ENCODE assay signal across 21 mouse cellular contexts in genomic region chr11:69474737-69475136, GRCm38 (mm10).
DNase-seq lines count a peak whose midpoint lies in the region; TF ChIP-seq lines count a peak whose summit lies in the region.
"Had no signal": no experiment of that assay in that cellular context is flagged by ENCODE, and none has a peak within 500 bp of the region (broad histone marks: within the 10 kb centered on the region; RNA-seq: fewer than 3 reads in every experiment).

No protein-coding gene starts in this region.

- H3K9ac ChIP-seq in MEL (ENCODE audit: control insufficient read depth, low read depth, low read length, poor library complexity, severe bottlenecking): 0 out of 2 replicates have a peak overlapping the region, but pooled peaks have one; percentile 13
- H3K9ac ChIP-seq: embryonic facial prominence, embryonic 12.5 days; forebrain, embryonic 13.5 days; forebrain, embryonic 15.5 days; forebrain, postnatal 0 days had no signal

- H3K4me1 ChIP-seq in heart, embryonic 10.5 days: peaks cover 52% of the 10 kb centered on the region
- H3K4me1 ChIP-seq in MEL (ENCODE audit: control insufficient read depth in 1 of 2, insufficient read depth in 2 of 2, low read length in 2 of 2): peaks cover 2 to 31% of the 10 kb centered on the region in 2 experiments; a peak in 3 of 4 replicates
- H3K4me1 ChIP-seq: forebrain, embryonic 13.5 days; forebrain, embryonic 15.5 days had no signal

- WGBS in heart, embryonic 10.5 days: 4% methylated on average over 5 of the region's 5 CpGs

- no peaks in the 10 kb centered on the region for H3K36me3 ChIP-seq in heart, embryonic 10.5 days
- peaks cover 0 to 15% of the 10 kb centered on the region in 2 experiments; a peak in 2 of 4 replicates for H3K36me3 ChIP-seq in MEL (ENCODE audit: control insufficient read depth in 1 of 2, insufficient read depth in 2 of 2, low read length in 2 of 2)
- H3K36me3 ChIP-seq: embryonic facial prominence, embryonic 10.5 days; embryonic facial prominence, embryonic 12.5 days; forebrain, embryonic 15.5 days; G1E had no signal

- H3K27me3 ChIP-seq in heart, embryonic 10.5 days (ENCODE audit: insufficient read depth, poor library complexity, severe bottlenecking): 0 out of 2 replicates have a peak, but pooled peaks cover 6% of the 10 kb centered on the region
- no peaks in the 10 kb centered on the region for H3K27me3 ChIP-seq in MEL (ENCODE audit: control insufficient read depth in 1 of 2, insufficient read depth in 2 of 2, low read length in 2 of 2)
- H3K27me3 ChIP-seq: forebrain, embryonic 13.5 days; forebrain, embryonic 15.5 days; Patski had no signal

- no peaks in the 10 kb centered on the region for H3K79me2 ChIP-seq in MEL (ENCODE audit: control insufficient read depth, insufficient read depth, low read length, poor library complexity)

- TF ChIP-seq EP300 in MEL (IDR thresholded peaks at IDR 0.05; ENCODE audit: low read depth in 1 of 2, low read length in 2 of 2): peak; percentile 9 to 37; a peak in 1 of 4 replicates

- DNase-seq in heart, embryonic 10.5 days (ENCODE audit: low spot score): no peak
- DNase-seq in heart, postnatal 14 days: no peak
- DNase-seq in MEL (ENCODE audit: low read depth, low spot score): peak; percentile 70
- DNase-seq in yolk sac, embryonic 10.5 days (ENCODE audit: low spot score): peak; percentile 20
- DNase-seq in ovary, adult 18-20 months (ENCODE audit: low spot score): no peak
- DNase-seq: adrenal gland, adult 8-10 months; adrenal gland, postnatal 14 days; adrenal gland, postnatal 36 days; B cell, adult 2 months; cerebellum, adult 11-12 months; cerebellum, adult 2 months; cerebellum, adult 9-10 months; cerebellum, postnatal 10 days; cerebellum, postnatal 25 days; forebrain, postnatal 0 days had no signal

- H3K4me3 ChIP-seq in heart, embryonic 10.5 days: no peak overlapping the region; the same call in 1 of the 2 replicates
- no peak overlapping the region for H3K4me3 ChIP-seq in MEL (ENCODE audit: control insufficient read depth in 1 of 2, insufficient read depth in 1 of 2, low read depth in 2 of 2, low read length in 2 of 2)
- H3K4me3 ChIP-seq: embryonic facial prominence, embryonic 10.5 days; embryonic facial prominence, embryonic 12.5 days; forebrain, embryonic 13.5 days; forebrain, embryonic 15.5 days had no signal

- no peaks in the 10 kb centered on the region for H3K9me3 ChIP-seq in heart, embryonic 10.5 days
- no peaks in the 10 kb centered on the region for H3K9me3 ChIP-seq in MEL (replicated peaks; ENCODE audit: insufficient read depth, low read length)
- H3K9me3 ChIP-seq: embryonic facial prominence, embryonic 10.5 days; embryonic facial prominence, embryonic 12.5 days; forebrain, embryonic 13.5 days; forebrain, embryonic 15.5 days; G1E had no signal

- TF ChIP-seq POLR2A in MEL (IDR thresholded peaks at IDR 0.05; ENCODE audit: control insufficient read depth in 1 of 2, insufficient read depth in 1 of 2, low read depth in 1 of 2, low read length in 2 of 2, poor library complexity in 1 of 2): no peak

- intact Hi-C loops in heart, postnatal 14 days (cut with DNase I): no loop called here

- peak overlapping the region; percentile 49; the same call in 1 of the 2 replicates for H3K27ac ChIP-seq in heart, embryonic 10.5 days
- H3K27ac ChIP-seq in MEL (ENCODE audit: control insufficient read depth, low read depth, low read length): no peak overlapping the region
- H3K27ac ChIP-seq: embryonic facial prominence, embryonic 10.5 days; embryonic facial prominence, embryonic 12.5 days; forebrain, embryonic 13.5 days; forebrain, embryonic 15.5 days had no signal

- TF ChIP-seq RAD21 in MEL (IDR thresholded peaks at IDR 0.05; ENCODE audit: low read depth, low read length): no peak

- TF ChIP-seq CTCF in MEL (IDR thresholded peaks at IDR 0.05 in 2 of 3, conservative IDR thresholded peaks at IDR 0.05 in 1 of 3; ENCODE audit: control insufficient read depth in 1 of 3, insufficient read depth in 1 of 3, low read depth in 2 of 3, low read length in 3 of 3, poor library complexity in 1 of 3, severe bottlenecking in 1 of 3): no peak

TF ChIP-seq in MEL, 35 proteins besides CTCF, POLR2A, EP300 and RAD21:
- TF ChIP-seq TAL1 (IDR thresholded peaks at IDR 0.05; ENCODE audit: low read length): 0 out of 2 replicates have a peak, but pooled peaks have one; percentile 9
- TF ChIP-seq RCOR1 (IDR thresholded peaks at IDR 0.05; ENCODE audit: low read depth, low read length): 0 out of 2 replicates have a peak, but pooled peaks have one; percentile 14
- peak; percentile 63 for TF ChIP-seq GATA1 (IDR thresholded peaks at IDR 0.05; ENCODE audit: low read depth, low read length)
- TF ChIP-seq MYC (IDR thresholded peaks at IDR 0.05; ENCODE audit: low read depth, low read length): no peak
- 0 out of 2 replicates have a peak, but pooled peaks have one; percentile 44 for TF ChIP-seq TBP (IDR thresholded peaks at IDR 0.05; ENCODE audit: low read depth, low read length)

Comparison
In these comparisons a context has a peak if more than half of its experiments do, and no peak if none do; other contexts are left out.
1. DNase-seq: peak in MEL (single experiment) and yolk sac, embryonic 10.5 days (single experiment); none in heart, embryonic 10.5 days (single experiment), heart, postnatal 14 days (0 of 2) and ovary, adult 18-20 months (single experiment).